Mouse (Mus musculus): ENCODE results near the gene Spef1.

Gene Spef1

DNA sequence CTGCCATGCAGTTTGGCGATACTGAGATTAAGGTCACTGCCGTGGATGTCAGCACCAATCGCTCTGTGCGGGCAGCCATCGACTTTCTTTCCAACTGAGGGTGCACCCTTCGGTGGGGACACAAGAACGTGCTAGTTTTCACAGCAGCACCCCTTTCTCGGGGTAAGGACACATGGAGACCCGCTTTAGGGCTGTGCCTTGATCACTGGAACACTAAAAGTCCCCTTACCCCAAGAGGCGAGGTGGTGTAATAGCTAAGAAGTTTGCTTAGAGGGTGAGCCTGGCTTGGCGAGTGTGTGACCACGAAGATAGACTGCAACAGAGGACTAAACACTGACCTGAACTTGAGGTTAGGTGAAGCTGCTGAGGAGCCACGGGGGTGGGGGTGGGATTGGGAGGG lies 42.0 kb downstream of the Spef1 start:
- no peak for DNase-seq (ENCODE audit: low read depth in 1 of 2, low spot score in 2 of 2)

DNA sequence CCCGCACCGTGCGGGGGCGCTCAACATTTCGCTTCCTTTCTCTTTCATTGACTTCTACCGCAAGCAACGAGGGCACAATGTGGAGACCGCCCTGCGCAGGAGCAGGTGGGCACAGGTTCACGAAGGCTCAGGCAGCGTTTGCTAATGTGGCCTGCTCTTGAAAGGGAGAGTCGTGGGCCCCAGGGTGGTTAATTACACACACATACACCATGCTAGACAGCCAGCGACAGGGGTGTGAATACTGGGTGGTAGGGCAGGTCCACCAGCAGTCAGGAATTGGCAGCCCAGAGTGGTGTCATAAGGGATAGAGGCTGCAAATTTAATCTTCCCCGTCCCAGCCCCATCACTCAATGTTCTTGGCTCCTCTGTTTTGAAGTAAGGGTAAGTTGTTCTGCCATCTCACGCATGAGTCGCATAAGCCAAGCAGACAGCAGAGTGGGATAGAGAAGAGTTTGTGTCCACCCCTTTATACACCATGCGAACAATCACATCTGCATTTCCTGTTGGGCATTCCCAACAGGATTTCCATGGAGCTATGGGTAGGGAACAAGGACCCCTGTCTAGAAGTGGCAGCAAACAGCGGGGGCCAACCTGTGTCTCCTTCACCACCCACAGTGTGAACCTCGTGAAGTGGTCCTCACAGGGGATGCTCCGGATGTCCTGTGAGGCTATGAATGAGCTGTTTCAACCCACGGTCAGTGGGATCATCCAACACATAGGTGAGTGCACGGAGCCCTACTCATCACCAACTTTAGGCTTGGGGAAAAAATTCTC lies 43.9 kb downstream of the Spef1 start:
- no peak for DNase-seq (ENCODE audit: low read depth in 1 of 2, low spot score in 2 of 2)

DNA sequence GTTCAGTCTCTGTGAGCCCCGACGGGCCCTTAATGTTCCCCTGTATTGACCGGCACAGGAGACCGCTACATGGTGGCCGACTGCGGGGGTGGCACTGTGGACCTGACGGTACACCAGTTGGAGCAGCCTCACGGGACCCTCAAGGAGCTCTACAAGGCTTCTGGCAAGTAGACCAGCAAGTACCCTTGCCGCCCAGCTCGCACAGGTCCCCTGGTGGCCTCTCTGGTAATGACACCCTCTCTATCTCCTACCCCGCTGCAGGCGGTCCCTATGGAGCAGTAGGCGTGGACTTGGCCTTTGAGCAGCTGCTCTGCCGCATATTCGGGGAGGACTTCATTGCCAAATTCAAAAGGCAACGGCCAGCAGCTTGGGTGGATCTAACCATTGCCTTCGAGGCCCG lies 44.5 kb downstream of the Spef1 start:
- DNase-seq (ENCODE audit: low read depth in 1 of 2, low spot score in 2 of 2) = peak; percentile 28 to 38

DNA sequence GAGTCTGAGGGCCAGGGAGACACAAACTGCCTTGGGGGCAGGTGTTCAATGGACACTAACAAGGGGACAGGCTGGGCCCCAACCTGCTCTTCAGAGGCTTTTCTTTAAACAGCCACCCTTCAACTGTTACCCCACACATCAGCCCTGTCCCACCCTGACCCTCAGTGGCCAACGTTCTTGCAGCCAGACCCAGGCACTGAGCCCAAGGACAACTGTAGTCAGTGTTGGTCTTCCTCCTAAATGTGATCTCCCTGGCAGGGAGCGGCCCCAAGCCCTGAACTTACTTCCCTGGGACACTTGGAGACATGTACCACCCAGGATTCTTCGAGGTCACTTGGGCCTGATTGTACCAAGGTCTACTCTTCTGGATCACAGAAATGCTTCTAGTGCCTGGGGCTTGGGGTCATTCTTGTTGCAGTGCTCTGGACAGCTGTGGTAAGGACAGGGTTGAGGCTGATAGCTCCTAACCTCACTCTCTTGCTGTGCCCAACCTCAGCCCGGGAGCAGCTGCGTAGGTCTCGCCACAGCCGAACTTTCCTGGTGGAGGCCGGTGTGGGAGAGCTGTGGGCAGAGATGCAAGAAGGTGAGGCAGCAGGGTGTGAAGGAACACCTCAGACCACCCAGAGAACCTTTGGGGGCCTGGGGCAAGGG lies 45.6 kb downstream of the Spef1 start:
- DNase-seq (ENCODE audit: low read depth in 1 of 2, low spot score in 2 of 2) = no peak

DNA sequence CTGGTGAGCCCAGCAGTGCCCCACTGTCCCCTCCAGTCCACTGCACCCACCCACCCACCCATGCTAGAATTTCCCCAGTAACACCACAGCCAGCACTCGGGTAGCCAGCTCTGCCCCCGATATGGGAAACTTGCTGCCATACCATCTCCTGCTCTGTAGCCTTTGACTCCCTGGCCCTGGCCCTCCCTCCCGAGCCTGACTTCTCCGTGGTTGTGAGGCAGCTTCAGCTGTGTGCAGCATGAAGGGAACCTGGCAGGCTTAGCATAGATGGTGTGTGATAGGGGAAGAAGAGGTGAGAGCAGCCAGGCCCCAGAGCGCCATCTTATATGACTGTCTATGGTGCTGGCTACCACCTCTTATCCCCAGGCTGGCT lies 46.6 kb downstream of the Spef1 start:
- DNase-seq (ENCODE audit: low read depth in 1 of 2, low spot score in 2 of 2) = no peak

DNA sequence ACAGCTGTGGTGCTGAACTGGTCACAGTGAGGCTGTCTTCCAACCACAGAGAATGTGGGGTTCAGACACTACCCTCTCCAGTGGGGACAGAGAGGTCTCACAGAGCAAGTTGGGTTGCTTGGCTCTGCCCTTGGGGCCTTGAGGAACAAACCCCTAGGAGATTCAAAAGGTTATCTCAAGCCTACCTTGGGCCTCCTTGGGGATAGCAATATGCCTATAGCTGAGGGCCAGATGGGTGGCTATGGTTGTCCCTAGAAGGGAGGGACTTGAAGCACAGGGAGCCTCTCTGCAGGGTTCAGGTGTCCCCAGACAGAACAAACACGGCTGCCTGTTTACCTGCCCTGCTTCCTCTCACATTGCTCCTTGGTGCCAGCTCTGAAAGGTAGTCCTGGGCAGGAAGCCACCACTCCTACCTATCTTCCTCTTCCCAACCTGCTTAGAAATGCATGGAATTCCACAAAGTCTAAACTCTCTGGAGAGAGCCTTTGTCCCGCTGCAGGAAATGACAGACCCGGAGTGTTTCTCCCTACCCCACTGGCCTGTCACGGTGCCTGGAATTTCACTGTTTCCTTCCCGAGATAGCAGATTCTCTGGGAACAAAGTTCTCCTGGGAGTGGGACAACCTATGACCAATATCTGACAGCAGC lies 47.1 kb downstream of the Spef1 start:
- DNase-seq (ENCODE audit: low read depth in 1 of 2, low spot score in 2 of 2) = no peak

DNA sequence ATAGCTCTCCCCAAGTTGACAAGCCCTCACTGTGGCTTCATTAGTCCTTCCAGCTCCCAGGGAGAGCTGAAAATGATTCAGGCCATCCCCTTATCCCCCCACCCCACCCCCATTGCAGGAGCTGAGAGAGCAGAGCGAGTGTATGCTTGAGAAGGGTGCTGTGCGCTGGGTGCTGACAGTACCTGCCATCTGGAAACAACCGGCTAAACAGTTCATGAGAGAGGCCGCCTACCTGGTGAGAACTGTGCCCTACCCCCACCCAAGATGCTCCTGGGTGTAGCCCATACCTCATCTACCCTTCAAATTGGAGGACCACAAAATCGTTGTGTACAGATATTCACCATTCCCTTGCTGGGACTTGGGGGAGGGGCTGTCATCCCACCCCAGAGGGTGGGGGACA lies 47.8 kb downstream of the Spef1 start:
- DNase-seq (ENCODE audit: low read depth in 1 of 2, low spot score in 2 of 2) = no peak

DNA sequence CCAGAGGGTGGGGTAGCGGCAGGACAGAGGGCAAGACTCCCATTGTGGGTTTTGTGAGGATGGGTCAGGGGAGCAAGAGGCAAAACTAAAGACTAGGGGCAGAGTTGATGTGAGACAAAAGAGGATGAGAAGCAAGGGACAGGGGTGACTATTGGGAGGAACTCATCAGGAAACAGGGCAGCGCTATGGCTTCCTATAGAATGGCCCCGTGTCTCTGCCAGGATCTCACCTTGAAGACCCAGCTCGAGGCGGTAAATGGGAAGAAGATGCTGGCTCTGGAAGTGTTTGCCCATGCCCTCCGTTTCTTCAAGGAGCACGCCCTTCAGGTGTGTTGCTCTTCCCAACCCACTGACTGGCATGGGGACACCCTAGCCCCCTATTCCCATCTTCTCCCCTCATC lies 48.3 kb downstream of the Spef1 start:
- DNase-seq (ENCODE audit: low read depth in 1 of 2, low spot score in 2 of 2) = no peak

DNA sequence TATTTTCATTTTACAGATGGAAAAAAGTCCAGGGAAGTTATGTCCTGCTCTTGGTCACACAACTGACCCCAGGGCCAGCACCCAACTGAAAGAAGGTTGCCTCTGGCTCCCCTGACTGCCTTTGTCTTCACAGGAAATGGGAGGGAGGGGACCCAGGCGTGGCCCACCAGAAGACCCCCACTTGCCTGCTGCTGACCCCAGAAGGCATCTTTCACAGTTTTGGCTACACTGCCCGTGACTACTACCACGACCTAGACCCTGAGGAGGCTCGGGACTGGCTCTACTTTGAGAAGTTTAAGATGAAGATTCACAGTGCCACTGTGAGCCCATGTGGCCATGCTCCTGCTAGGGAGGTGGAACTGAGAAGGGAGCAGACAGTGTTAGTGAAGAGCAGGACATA lies 48.8 kb downstream of the Spef1 start:
- DNase-seq (ENCODE audit: low read depth in 1 of 2, low spot score in 2 of 2) = no peak

DNA sequence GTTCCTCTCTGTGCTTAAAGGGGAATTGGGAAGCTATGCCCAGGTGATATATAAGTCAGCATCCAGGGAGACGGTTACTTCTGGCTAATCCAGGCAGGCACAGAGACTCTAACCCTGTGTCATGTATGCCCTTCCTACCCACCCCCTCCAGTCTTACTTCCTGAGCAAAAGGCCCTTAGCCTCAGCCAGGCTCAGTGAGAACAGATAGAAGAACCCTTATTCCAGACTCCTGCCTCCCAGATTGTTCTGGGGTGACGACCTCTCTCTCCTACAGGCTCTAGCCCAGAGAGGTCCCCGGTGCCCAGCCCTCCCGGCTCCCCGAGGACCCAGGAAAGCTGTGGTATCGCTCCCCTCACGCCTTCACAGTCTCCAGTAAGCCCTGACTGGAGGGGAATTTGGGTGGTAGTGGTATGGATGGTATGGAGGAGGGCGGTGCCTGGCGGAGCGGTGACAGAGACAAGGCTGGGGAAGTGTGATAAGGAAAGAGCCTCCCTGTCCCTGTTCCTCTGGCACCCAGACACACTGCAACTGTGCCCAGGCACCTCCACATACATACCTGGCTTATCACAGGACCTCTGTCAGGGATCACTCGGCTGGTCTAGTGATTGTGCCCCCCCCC lies 51.5 kb downstream of the Spef1 start:
- no peak for DNase-seq (ENCODE audit: low read depth in 1 of 2, low spot score in 2 of 2)

DNA sequence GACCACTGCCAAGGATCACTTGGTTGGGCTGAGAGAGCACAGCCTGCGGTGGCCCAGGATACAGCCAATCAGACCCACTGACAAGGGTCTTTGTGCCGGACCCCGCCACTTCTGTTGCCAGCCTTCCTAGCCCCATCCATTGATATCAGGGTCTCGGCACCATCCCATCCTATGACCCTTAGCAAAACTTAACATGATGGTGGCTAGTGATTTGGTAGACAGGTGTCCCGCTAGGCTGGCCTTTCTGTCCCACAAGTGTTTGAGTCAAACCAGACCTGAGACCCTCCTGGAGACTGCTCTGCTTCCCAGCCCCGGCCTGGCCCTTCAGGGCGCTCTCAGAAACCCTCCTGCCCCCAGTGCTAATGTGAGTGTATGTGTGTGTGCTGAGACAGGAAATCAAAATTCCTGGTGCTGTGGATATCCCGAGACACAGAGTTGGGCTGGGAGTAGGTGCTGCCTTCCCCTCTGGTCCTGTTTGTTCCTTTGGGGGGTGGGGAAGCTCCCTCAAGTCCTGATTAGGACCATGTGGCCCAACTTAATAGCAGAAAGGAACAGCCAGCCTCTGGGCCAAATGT lies 52.2 kb downstream of the Spef1 start:
- DNase-seq (ENCODE audit: low read depth in 1 of 2, low spot score in 2 of 2) = no peak

DNA sequence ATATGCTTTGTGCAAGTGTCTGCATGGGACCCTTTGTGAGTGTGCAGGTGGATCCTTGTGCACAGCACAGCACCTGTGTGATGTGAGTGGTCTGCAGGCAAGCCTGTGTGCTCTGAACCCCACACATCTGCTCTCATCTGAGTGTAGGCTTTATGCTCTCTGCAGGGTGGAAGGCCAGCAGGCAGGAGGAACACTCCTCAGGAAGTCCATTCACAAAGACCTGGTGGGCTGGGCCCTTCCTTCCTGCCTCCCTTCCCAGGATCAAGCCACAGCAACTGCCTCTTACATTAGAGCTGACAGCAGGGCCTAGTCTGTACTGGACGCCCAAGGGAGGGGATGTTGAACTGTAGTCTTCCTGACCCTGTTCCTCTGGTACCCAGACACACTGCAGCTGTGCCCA lies 52.7 kb downstream of the Spef1 start:
- DNase-seq (ENCODE audit: low read depth in 1 of 2, low spot score in 2 of 2) = no peak

DNA sequence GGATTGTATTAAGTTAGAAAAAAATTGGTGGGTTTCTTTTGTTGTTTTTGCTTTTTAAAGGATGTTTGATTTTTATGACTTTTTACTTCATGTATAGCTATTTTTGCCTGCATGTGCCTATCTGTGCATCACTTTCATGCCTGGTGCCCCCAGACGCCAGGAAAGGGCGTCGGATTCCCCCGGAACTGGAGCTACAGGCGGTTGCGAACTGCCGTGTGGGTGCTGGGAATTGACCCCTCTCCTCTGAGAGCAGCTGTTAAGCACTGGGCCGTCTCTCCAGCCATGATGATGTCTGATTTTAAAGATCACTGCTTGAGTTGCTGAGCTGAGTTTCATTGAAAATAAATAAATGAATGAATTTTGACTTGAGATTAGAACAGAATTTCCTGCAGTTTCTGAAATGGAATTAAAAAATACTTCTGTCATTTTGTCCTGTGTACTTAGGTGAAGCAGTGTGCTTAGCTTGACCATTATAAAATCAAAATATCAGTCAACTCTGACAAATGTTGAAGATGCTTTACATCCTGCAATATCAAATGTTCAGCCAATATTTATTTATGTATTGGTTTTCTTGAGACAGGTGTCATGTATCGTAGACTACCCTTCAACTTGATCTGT lies 54.0 kb downstream of the Spef1 start, which contains the start of gene Gm11037:
Gm11037 (plus strand) TSS at position 568 of the 618 bp plus-strand sequence.
- DNase-seq (ENCODE audit: low read depth in 1 of 2, low spot score in 2 of 2) = no peak

DNA sequence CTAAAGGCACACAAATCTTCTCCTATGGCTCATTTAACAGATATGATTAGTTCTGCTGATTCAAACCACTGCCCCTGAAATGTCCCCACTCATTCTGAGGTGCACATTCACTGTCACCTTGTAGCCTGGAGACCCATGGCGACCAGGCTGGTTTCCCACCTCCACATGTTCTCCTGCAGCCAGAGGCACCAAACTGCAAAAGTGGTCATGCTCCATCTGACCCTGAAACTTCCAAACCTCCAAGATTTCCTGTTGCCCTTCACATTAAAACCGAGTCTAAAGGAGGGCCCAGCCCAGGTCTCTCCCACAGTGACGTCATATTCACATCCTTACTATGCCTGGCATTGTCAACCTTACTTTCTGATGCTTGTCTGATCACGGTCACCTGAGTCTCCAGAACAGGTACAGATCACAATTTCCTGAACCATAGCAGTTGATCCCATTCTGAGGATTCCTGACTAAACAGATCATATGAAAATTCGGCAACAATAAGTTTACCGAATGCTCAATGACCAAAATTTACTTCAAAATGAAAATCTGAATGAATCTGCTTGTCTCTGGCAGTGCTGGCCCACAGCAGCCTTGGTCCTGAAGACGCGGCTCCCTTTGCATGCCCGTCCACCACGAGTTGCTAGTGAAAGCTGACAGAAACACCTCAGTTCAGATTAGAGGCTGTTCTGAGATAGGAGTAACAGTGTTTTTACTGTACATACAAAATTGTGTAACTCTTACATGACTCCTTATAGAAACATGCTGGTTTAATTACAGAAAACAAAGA lies 54.8 kb downstream of the Spef1 start:
- no peak for DNase-seq (ENCODE audit: low read depth in 1 of 2, low spot score in 2 of 2)

DNA sequence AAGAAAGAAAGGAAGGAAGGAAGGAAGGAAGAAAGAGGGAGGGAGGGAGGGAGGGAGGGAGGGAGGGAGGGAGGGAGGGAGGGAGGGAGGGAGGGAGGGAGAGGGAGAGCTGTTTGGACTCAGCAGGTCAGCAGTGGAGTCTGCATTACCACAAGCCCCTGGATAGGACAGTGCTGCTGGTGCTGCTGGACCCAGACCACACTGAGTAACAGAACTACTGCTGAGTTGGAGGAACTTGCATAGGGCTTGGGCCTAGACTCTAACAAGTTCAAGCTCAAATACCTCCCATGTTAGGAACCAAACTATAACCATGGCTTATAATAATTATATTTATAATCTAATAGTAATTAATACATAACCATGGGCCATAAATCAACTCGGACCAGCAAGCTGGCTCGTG lies 56.2 kb downstream of the Spef1 start:
- no peak for DNase-seq (ENCODE audit: low read depth in 1 of 2, low spot score in 2 of 2)

DNA sequence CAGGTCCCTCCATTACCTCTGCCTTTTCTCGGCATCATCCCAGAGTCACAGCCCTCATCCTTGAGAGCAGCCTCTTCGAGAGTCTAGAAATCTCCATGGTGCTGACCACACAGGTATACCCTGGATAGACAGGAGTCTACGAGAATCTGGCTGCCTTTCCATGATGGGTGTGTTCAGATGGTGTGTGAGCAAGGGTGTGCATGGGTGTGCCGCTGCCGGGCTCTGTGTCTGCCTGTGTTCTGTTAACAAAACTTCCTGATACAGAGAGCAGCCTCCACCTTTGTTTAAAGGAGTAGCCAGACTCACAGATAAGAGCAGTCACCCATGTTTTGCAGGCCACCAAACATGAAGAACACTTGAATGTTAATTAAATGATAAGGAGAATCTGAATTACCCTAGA lies 57.2 kb downstream of the Spef1 start:
- DNase-seq (ENCODE audit: low read depth in 1 of 2, low spot score in 2 of 2) = no peak

DNA sequence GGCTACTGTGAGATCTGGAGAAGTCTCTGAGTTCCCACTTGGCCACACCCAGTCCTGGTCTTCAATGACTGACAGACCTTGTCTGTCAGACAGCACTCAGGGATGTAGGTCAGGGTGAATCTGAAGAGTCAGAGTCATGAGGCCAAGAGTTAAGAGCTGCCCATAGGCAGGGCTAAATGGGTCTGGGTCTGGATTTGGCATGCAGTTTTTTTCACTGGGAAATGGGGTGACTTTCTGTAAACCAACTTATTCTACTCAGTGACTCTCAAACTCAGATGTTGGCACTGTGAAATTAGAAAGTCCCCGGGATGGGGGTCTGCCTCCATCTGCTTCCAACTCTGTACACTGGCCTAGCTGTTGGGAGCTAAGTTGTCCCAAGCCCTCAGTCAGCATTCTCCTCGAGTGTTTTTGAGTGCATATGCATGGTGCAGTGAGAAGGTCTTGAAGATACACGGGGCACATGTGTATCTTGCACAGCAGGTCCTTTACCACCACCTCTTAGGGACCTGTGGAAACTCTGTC lies 58.4 kb downstream of the Spef1 start:
- no peak for DNase-seq (ENCODE audit: low read depth in 1 of 2, low spot score in 2 of 2)

DNA sequence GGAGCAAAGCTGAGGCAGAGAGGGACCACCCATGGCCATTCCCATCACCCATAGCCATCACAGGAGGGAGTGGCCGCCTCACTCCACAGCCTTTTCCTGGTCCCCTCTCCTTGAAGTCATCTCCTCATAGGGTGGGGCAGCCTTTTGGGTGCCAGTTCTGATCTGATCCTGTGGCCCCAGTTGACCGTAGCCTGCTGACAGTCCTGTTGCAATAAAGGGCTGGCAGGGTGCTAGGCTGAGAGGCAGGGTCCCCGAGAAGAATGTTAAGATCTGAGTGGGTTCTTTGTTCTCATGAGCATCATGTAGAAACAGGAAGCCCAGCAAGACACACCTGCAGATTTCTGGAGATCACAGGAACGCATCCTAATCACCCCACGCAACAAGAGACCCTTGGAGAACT lies 58.9 kb downstream of the Spef1 start:
- DNase-seq (ENCODE audit: low read depth in 1 of 2, low spot score in 2 of 2) = no peak

DNA sequence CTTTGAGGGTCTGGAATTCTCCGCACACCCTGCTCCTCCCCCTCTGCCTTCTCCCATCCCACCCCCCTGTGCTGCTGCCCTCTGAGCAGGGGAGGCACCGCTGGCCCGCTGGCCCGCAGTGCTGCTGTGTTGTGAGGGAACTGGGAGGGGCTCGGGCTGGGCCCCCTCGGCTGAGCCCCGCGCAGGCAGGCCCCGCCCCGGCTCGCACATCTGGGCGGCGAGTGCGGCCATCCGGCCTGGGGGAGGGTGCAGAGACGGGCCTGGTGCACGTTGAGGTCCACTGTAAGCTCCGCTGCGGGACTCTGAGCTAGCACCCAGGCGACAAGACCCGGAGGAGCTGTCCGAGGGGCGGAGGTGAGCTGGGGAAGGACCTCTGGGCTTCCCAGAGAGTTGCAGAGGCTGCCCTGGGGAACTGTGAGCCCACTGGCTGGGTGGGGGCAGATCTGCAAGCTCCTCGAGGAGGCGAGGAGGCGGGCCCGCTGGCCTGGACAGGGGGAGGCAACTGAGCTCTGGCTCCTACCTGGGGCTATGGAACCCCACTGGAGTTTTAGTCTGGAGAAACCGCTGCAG lies 59.8 kb downstream of the Spef1 start, which contains the start of gene Hspa12b:
Hspa12b (plus strand) TSS at position 120 of the 570 bp plus-strand sequence.
- no peak for DNase-seq (ENCODE audit: low read depth in 1 of 2, low spot score in 2 of 2)

Measured in monocyte, adult 2 months (primary cell).